Comparison of ENCODE assay signal across 10 mouse cellular contexts in the genomic region with DNA sequence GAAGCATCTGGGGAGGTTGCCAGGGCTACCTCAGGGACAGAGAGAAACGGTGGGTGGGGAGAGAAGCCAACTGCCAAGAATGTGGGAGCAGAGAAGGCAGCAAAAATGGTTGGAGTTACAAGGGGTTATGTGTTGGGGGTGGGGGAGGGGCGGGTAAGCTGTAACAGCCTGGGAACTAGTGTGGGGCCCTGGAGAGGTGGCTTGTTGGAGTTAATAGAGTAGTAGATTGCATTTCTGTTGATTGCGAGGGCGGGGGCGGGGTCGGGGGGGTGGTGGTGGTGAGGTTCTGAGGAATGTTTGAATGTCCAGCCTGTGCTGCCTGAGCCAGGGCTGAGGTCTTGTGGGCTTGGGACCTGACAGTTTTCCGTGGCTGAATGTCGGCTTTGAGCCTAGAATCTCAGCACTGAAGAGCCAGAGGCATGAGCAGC. TPM values are rescaled to one million over a fixed set of nuclear protein-coding genes. Genes with fewer than 3 reads are reported as not detected.
DNase-seq lines count a peak whose midpoint lies in the region; ATAC-seq and TF ChIP-seq lines count a peak whose summit lies in the region.
"Had no signal": no experiment of that assay in that cellular context is flagged by ENCODE, and none has a peak within 500 bp of the region (broad histone marks: within the 10 kb centered on the region; RNA-seq: fewer than 3 reads in every experiment).

No protein-coding gene starts in this region.

- peaks cover 29% of the 10 kb centered on the region for H3K36me3 ChIP-seq in heart, embryonic 14.5 days (ENCODE audit: control insufficient read depth, insufficient read depth, low read length)
- H3K36me3 ChIP-seq in heart, adult 2 months (ENCODE audit: control insufficient read depth, insufficient read depth, low read length): no peaks in the 10 kb centered on the region; the same call in 1 of the 2 replicates
- peaks cover 7% of the 10 kb centered on the region; the same call in 1 of the 2 replicates for H3K36me3 ChIP-seq in forebrain, embryonic 14.5 days (ENCODE audit: control insufficient read depth, insufficient read depth, low read length)

- no peak for TF ChIP-seq EP300 in heart, adult 2 months (IDR thresholded peaks at IDR 0.05; ENCODE audit: insufficient read depth, low read depth, low read length)

- WGBS in heart, embryonic 14.5 days: 19% methylated on average over 8 of the region's 8 CpGs
- WGBS in heart, adult 2 months: 27% methylated on average over 8 of the region's 8 CpGs
- 37% methylated on average over 8 of the region's 8 CpGs for WGBS in forebrain, embryonic 14.5 days

- intact Hi-C loops in heart, adult 2 months (cut with DNase I): no loop called here

- peak overlapping the region; percentile 44; a peak in 3 of 4 replicates for H3K27ac ChIP-seq in heart, embryonic 14.5 days (replicated peaks in 1 of 2; ENCODE audit: control insufficient read depth in 1 of 2, insufficient read depth in 1 of 2, low read depth in 2 of 2, low read length in 2 of 2)
- no peak overlapping the region for H3K27ac ChIP-seq in heart, adult 2 months
- H3K27ac ChIP-seq in forebrain, embryonic 14.5 days (ENCODE audit: low read depth, low read length): no peak overlapping the region

- no peak overlapping the region for H3K4me3 ChIP-seq in heart, embryonic 14.5 days (ENCODE audit: control insufficient read depth in 1 of 2, insufficient read depth in 1 of 2, low read depth in 1 of 2, low read length in 2 of 2)
- no peak overlapping the region for H3K4me3 ChIP-seq in heart, adult 2 months
- no peak overlapping the region for H3K4me3 ChIP-seq in forebrain, embryonic 14.5 days (ENCODE audit: low read depth, low read length)
- H3K4me3 ChIP-seq: erythroblast, embryonic 14.5 days had no signal

- no peak for TF ChIP-seq POLR2A in heart, adult 2 months (IDR thresholded peaks at IDR 0.05; ENCODE audit: insufficient read depth, low read depth, low read length)

- H3K9ac ChIP-seq in heart, embryonic 14.5 days (ENCODE audit: low read length): 0 out of 2 replicates have a peak overlapping the region, but pooled peaks have one; percentile 1
- H3K9ac ChIP-seq in heart, adult 2 months (ENCODE audit: low read depth, low read length): no peak overlapping the region
- H3K9ac ChIP-seq in forebrain, embryonic 14.5 days (ENCODE audit: low read length): no peak overlapping the region

- no peaks in the 10 kb centered on the region for H3K27me3 ChIP-seq in heart, embryonic 14.5 days (ENCODE audit: control insufficient read depth, insufficient read depth, low read length)
- H3K27me3 ChIP-seq in heart, adult 2 months (ENCODE audit: control insufficient read depth, insufficient read depth, low read length): no peaks in the 10 kb centered on the region
- H3K27me3 ChIP-seq in forebrain, embryonic 14.5 days (replicated peaks; ENCODE audit: control insufficient read depth, insufficient read depth, low read length): no peaks in the 10 kb centered on the region

- peaks cover 1% of the 10 kb centered on the region; the same call in 1 of the 2 replicates for H3K79me2 ChIP-seq in heart, adult 2 months (replicated peaks; ENCODE audit: control insufficient read depth, insufficient read depth, low read length)

- TF ChIP-seq CTCF in heart, adult 2 months (IDR thresholded peaks at IDR 0.05): no peak

- H3K9me3 ChIP-seq in heart, embryonic 14.5 days (ENCODE audit: control insufficient read depth, low read length): peaks cover 4% of the 10 kb centered on the region
- no peaks in the 10 kb centered on the region for H3K9me3 ChIP-seq in forebrain, embryonic 14.5 days (replicated peaks; ENCODE audit: control insufficient read depth, low read length)

- ATAC-seq in heart, embryonic 14.5 days (ENCODE audit: insufficient number of reproducible peaks, insufficient read depth, low FRiP score, low read depth): no peak
- ATAC-seq in forebrain, embryonic 14.5 days: peak; percentile 22; the same call in 1 of the 2 replicates
- ATAC-seq in megakaryocyte-erythroid progenitor cell, adult 5-6 weeks (replicated peaks; ENCODE audit: low FRiP score, low TSS enrichment, poor library complexity, severe bottlenecking): peak; percentile 33
- ATAC-seq in inflammation-experienced regulatory T-cells, adult 6 months: no peak

- H3K4me2 ChIP-seq in heart, embryonic 14.5 days (ENCODE audit: low read length): peak overlapping the region; percentile 49
- no peak overlapping the region for H3K4me2 ChIP-seq in forebrain, embryonic 14.5 days (ENCODE audit: low read length)

- DNase-seq in heart, adult 2 months: no peak
- peak; percentile 78 for DNase-seq in NIH3T3 (ENCODE audit: low read depth)
- DNase-seq in forebrain, embryonic 14.5 days (ENCODE audit: low spot score): peak; percentile 28
- no peak for DNase-seq in layer of hippocampus, postnatal 14 days (ENCODE audit: low spot score in 2 of 2)
- no peak for DNase-seq in frontal cortex, adult 2 months (ENCODE audit: extremely low spot score in 1 of 2, low spot score in 1 of 2)
- DNase-seq: lung, adult 2 months had no signal

- peaks cover 5 to 17% of the 10 kb centered on the region in 2 experiments for H3K4me1 ChIP-seq in heart, embryonic 14.5 days (ENCODE audit: control insufficient read depth in 2 of 2, insufficient read depth in 2 of 2, low read length in 2 of 2)
- H3K4me1 ChIP-seq in heart, adult 2 months (ENCODE audit: control insufficient read depth, insufficient read depth, low read length): peaks cover 1% of the 10 kb centered on the region
- peaks cover 11% of the 10 kb centered on the region for H3K4me1 ChIP-seq in forebrain, embryonic 14.5 days (ENCODE audit: control insufficient read depth, insufficient read depth, low read length)

RNA-seq across cellular contexts. Expression of a gene that starts 5.5 kb away (rescaled TPM):
- polyA plus RNA-seq in heart, embryonic 14.5 days (2014; fragmentation: Nextera tagmentation; extraction: Ambion mirVana): 22.6 and 22.7 TPM in 2 replicates
- total RNA-seq in heart, adult 2 months (2021): 10 to 100 TPM; 13.5 to 15.2 TPM
- polyA plus RNA-seq in heart, adult 2 months (2012; rRNA removed): 4.5 and 8.3 TPM in 2 replicates
- polyA plus RNA-seq in forebrain, embryonic 14.5 days (2014; fragmentation: Nextera tagmentation; extraction: Ambion mirVana): 21.5 and 25.5 TPM in 2 replicates
- total RNA-seq in megakaryocyte-erythroid progenitor cell, adult 5-6 weeks (2014; fragmentation: Nextera tagmentation): 26.7 and 28.0 TPM in 2 replicates
- 44.5 and 49.0 TPM in 2 replicates for total RNA-seq in megakaryocyte-erythroid progenitor cell, adult 5-6 weeks (2017)
- total RNA-seq in layer of hippocampus, postnatal 14 days (2021): 10 to 100 TPM; 19.3 to 24.1 TPM
- 10 to 100 TPM; 28.6 to 47.5 (median 29.6) TPM for polyA plus RNA-seq in inflammation-experienced regulatory T-cells, adult 6 months (2017; shearing (Covaris generic))
- 16.4 and 19.3 TPM in 2 replicates for polyA plus RNA-seq in frontal cortex, adult 2 months (2012; rRNA removed)

RNA-seq across cellular contexts. Expression of a gene that starts 30.1 kb away (rescaled TPM):
- polyA plus RNA-seq in heart, embryonic 14.5 days (2014; fragmentation: Nextera tagmentation; extraction: Ambion mirVana): 18.5 and 18.9 TPM in 2 replicates
- 10 to 100 TPM; 21.0 to 22.3 TPM for total RNA-seq in heart, adult 2 months (2021)
- polyA plus RNA-seq in heart, adult 2 months (2012; rRNA removed): 11.3 and 19.5 TPM in 2 replicates
- 16.4 and 20.4 TPM in 2 replicates for polyA plus RNA-seq in forebrain, embryonic 14.5 days (2014; fragmentation: Nextera tagmentation; extraction: Ambion mirVana)
- 24.4 and 31.2 TPM in 2 replicates for total RNA-seq in megakaryocyte-erythroid progenitor cell, adult 5-6 weeks (2014; fragmentation: Nextera tagmentation)
- total RNA-seq in megakaryocyte-erythroid progenitor cell, adult 5-6 weeks (2017): 29.7 and 43.5 TPM in 2 replicates
- total RNA-seq in layer of hippocampus, postnatal 14 days (2021): 10 to 100 TPM; 14.4 to 15.0 TPM
- 10 to 100 TPM; 10.8 to 17.0 (median 14.7) TPM for polyA plus RNA-seq in inflammation-experienced regulatory T-cells, adult 6 months (2017; shearing (Covaris generic))
- polyA plus RNA-seq in frontal cortex, adult 2 months (2012; rRNA removed): 19.7 and 21.4 TPM in 2 replicates

RNA-seq across cellular contexts. Expression of a gene that starts 41.3 kb away (rescaled TPM):
- not detected in 2 replicates for polyA plus RNA-seq in heart, embryonic 14.5 days (2014; fragmentation: Nextera tagmentation; extraction: Ambion mirVana)
- total RNA-seq in heart, adult 2 months (2021): not detected
- polyA plus RNA-seq in heart, adult 2 months (2012; rRNA removed): not detected in 2 replicates
- polyA plus RNA-seq in forebrain, embryonic 14.5 days (2014; fragmentation: Nextera tagmentation; extraction: Ambion mirVana): 0.52 and 0.62 TPM in 2 replicates
- not detected in 2 replicates for total RNA-seq in megakaryocyte-erythroid progenitor cell, adult 5-6 weeks (2014; fragmentation: Nextera tagmentation)
- not detected in 2 replicates for total RNA-seq in megakaryocyte-erythroid progenitor cell, adult 5-6 weeks (2017)
- under 1 TPM; 0.38 to 0.51 TPM for total RNA-seq in layer of hippocampus, postnatal 14 days (2021)
- 1 to 10 TPM in 1 of 3 experiments, not detected in 2; 1.6 TPM for polyA plus RNA-seq in inflammation-experienced regulatory T-cells, adult 6 months (2017; shearing (Covaris generic))
- polyA plus RNA-seq in frontal cortex, adult 2 months (2012; rRNA removed): 0.46 and 0.82 TPM in 2 replicates
- polyA plus RNA-seq: erythroblast, embryonic 14.5 days; lung, adult 2 months had no signal

Comparison
In these comparisons a context has a peak if more than half of its experiments do, and no peak if none do; other contexts are left out.
1. H3K27ac ChIP-seq: peak in heart, embryonic 14.5 days (2 of 2); none in heart, adult 2 months (single experiment) and forebrain, embryonic 14.5 days (single experiment).
2. ATAC-seq: peak in forebrain, embryonic 14.5 days (single experiment) and megakaryocyte-erythroid progenitor cell, adult 5-6 weeks (single experiment); none in heart, embryonic 14.5 days (single experiment) and inflammation-experienced regulatory T-cells, adult 6 months (single experiment).
3. DNase-seq: peak in NIH3T3 (single experiment) and forebrain, embryonic 14.5 days (single experiment); none in heart, adult 2 months (0 of 2), layer of hippocampus, postnatal 14 days (0 of 2) and frontal cortex, adult 2 months (0 of 2).